Mouse (Mus musculus) T-helper 17 cell (primary cell): ENCODE data around the gene Tia1.

Experiments
- in situ Hi-C, 2 experiments: fragments of 300-600 bp; cut with MboI, MseI; formaldehyde crosslinking; loops; 1 replicate in 1 of 2; 2 replicates in 1 of 2; pipeline ENCODE4 v1.15.1; 2025; ENCODE audit warnings: high pct_unique_total_duplicates in 2 of 2

The Tia1 gene

GRCm38 (mm10) chr6:86475462-86476167 is 71.6 kb downstream of the Tia1 start:
- in situ Hi-C loops, result loop anchor here (5.0 to 10.0 kb wide), 2 partner anchors 49 to 52 kb away; partner anchors contain the start of gene Pcbp1 (in 2 of the 2)

GRCm38 (mm10) chr6:86476931-86477330 is 72.9 kb downstream of the Tia1 start:
- in situ Hi-C loops, result loop anchor here (5.0 to 10.0 kb wide), 2 partner anchors 48 to 50 kb away; partner anchors contain the start of gene Pcbp1 (in 2 of the 2)

GRCm38 (mm10) chr6:86479311-86479710 is 75.3 kb downstream of the Tia1 start:
- in situ Hi-C loops, result loop anchor here (5.0 to 10.0 kb wide), 2 partner anchors 45 to 48 kb away; partner anchors contain the start of gene Pcbp1 (in 2 of the 2)

- in situ Hi-C loops, result loop anchor here (5.0 to 10.0 kb wide), 2 partner anchors 45 to 47 kb away; partner anchors contain the start of gene Pcbp1 (in 2 of the 2)
Measured at GRCm38 (mm10) chr6:86479816-86480188, 75.8 kb downstream of the Tia1 start.

GRCm38 (mm10) chr6:86480189-86480831 is 76.3 kb downstream of the Tia1 start:
- in situ Hi-C loops, result no loop called here

GRCm38 (mm10) chr6:86481871-86482270 is 77.9 kb downstream of the Tia1 start:
- in situ Hi-C loops, result no loop called here
